Mouse (Mus musculus) thymus, postnatal 0 days (tissue): Measurements from ENCODE around the gene Dhrs4. TPM values are rescaled to one million over a fixed set of nuclear protein-coding genes. Genes with fewer than 3 reads are reported as not detected.

Experiments
- DNase-seq: peaks from one replicate; pipeline ENCODE4 v3.0.0-alpha.2; 2015; ENCODE audit warnings: low spot score
- polyA plus RNA-seq: library from polyadenylated mRNA; unstranded; fragments of >200 nt; fragmentation: Nextera tagmentation; extraction: Ambion mirVana; gene quantifications from 2 replicates; pipeline ENCODE4 v1.2.1, GENCODE M21; 2015

Dhrs4 gene
- polyA plus RNA-seq = 62.4 and 63.8 TPM in 2 replicates

DNA sequence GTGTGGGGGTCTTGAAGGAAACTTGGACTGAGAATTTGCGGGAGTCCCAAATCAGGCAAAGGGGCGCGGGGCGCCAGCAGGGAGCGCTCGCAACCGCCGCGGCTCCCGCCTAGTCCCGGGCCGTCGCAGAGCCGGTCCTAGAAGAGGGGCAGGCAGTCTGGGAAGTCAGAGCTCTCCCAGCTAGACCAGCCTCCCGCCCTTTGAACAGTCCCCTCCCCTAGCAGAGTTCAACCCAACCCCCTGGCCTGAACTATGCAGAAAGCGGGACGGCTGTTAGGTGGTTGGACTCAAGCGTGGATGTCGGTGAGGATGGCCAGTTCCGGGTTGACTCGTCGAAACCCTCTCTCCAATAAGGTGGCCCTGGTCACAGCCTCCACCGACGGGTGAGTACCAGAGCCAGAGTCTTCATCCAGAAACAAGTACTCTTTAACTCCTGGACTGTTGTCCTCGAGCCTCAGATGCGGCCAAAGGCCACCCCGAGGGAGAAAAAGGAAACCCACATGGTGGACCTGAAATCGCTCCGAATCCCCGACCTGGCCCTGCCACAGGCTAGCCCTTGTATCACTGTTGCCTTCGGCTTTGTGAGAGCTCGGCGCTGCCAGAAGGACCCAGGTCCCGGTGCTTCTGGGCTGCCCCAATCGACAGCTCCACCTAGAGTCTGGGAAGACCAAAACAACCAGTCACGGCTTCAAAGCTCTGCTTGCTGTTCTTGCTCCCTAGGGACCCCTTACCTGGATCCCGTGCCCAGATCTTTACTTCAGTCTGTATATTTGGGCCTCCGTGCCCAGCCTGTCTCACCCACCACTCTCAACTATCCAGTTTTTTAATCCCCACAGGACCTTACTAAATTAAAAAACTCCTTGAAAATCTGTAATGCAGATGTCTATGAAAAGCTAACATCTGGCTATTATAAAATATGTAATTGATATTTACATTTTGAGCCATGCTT is at the start of gene Dhrs4:
Gene Dhrs4 (plus strand): TSS at position 108 of the 949 bp plus-strand sequence.
- peak; percentile 84 for DNase-seq

DNA sequence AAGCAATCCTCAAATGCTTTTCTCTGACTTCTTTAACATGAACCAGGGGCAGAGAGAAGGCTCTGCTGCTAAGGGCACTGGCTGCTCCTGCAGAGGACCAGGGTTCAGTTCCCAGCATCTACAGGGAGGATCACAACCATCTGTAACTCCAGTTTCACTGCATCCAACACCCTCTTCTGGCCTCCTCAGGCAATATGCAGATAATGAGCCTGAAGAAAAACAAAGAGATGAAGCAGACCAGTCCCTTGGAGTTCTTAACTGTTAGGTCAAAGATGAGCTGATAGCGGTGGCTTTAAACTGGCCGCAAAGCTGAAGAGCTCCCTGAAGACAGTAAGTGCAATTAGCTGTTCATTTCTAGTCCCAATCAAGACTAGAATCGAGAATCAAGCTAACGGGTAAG is 48.3 kb upstream of the Dhrs4 start:
- DNase-seq = no peak

DNA sequence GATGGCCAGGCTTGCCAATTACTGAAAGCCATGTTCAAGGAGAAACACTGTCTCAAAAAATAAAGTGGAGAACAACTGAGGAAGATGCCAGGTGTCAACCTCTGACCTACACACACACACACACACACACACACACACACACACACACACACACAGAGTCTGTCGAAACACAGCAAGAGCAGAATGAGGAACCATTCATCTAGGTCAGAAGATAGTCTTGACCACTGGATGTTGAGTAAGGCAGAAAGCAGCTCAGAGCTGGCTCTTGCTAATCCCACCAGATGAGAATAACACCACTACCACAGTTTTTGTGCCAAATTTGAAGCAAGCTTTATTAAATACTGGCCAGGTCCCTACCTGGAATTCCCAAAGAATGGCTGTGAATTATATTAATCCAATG is 45.5 kb upstream of the Dhrs4 start:
- DNase-seq = no peak

DNA sequence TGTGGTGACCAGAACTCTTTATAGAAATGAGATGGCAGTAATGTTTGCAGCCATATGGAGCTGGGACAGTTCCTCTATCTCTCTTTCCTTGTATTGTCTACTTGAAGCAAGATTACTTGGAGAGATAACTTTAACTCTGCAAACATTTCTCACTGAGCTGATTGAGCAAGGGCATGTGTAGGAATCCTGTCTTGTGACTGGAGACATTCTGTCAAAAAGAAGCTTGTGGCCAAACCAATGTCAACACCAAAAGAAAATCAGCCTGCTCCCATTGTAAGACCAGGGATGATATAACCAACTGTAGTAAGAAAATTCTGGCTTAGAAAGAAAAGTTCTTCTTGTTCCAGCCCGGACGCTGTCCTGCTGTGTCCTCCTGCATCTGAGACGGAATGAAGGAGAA is 43.7 kb upstream of the Dhrs4 start:
- no peak for DNase-seq

DNA sequence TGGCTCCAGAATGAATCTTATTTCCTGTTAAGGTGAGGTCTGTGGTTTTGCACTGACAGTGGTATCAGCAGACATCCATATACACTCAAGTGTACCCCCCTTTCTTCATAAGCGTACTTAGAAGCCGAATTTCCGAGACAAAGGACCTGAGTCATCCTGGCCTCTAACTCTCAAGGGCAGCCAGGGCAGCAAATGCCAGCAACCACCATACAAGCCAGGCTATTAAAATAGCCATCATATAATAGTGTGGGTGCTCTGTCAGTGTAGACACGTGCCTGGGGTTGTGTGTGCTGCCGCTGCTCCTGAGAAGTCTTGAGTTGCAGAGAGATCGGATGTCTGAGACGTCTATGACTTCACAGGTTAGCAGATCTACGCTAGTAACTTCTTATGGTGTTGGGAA is 41.4 kb upstream of the Dhrs4 start:
- no peak for DNase-seq

DNA sequence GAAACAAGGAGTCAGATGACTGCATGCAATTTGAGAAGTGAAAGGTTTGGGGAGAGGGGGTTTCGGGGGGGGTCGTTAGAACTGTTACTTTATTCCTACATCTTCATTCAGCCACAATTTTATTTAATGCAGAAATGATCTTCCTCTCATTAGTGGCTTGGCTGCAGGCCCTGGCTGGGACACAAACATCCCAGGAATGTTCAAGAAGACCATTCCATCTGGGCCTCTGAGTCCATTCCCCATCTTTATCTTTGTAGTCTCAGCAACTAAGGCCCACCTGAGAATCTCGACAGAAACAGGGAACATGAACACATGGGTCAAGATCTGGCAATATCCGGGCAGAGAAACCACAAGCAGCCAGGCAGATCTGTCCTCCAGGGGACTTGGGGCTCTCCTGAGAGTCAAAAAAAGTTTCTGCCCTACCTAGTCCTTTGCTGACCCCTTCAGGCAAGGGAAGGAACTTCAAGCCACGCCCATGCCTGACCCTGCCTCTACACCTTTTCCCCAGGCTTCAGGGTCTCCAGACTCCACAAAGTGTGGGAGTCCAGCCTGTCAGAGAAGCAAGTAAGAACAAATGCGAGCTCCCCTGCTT is 40.3 kb upstream of the Dhrs4 start:
- DNase-seq = peak; percentile 51

DNA sequence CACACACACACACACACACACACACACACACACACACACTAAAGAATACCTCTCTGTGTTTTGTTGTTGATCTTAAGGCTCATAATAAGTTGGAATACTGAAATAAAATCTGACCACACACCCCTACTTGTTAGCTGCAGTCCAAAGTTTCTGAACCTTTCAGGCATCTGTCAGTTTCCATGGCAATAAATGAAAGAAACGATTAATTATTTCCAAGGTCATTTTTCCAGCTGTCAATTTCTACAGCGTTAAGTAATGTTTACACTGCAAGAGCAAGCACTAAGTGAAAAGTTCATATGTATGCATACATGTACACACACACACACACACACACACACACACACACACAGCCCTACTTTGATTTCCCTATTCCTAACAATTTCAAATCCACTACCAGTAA is 20.9 kb upstream of the Dhrs4 start:
- no peak for DNase-seq

DNA sequence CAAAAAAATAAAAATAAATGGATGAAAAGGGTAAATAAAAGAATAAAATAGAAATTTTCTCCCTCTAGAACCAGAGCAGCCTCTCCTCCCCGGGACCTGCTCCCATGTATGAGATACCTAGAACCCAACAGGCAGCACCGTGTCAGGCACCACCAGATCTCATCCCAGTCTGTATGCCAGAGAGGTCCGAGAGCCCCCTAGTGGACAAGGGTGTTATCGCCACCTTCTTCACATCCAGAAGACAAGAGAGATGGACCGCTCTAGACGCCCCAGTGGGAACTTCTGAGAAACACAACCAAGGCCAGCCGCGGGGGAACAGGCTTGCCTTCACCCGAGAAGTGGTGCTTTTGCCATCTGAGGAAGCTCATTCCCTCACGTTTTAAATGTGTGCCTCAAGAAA is 20.3 kb upstream of the Dhrs4 start:
- peak; percentile 75 for DNase-seq

DNA sequence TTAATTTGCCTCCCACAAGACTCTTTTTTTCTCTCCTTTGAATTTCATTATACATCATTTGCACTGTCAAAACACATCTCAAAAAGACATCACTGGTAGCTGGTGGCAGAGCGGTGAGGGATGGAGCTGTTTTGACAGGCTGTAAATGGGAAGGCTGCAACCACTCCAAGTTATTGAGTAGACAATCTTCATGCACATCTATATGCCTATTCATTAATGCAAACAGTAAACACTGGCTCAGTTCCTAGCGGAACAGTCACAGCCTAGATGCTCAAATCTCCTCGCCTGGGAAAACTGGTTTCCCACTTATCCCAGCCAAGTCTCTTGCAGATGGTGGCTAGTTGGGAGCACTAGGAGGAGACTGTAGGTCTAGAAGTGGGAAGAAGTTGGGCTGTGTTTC is 19.8 kb upstream of the Dhrs4 start:
- DNase-seq = no peak

DNA sequence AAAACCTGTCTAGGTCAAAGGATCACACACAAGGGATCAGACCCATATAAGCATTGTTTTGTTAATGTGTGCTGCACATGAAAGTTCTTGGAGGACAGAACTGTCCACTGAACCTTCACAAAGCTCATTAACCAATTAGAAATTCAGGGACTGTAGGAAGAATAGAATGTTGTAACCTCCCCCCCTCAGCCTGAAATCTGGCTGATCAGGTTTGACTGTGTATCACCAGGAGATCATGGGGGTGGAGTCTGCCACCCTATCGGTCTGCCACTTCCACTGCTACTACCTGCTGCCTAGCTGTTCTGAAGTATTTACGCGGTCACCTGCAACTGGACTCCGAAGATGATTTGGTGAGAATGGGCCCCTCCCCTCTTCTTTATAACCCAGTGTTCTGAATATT is 18.8 kb upstream of the Dhrs4 start:
- no peak for DNase-seq

DNA sequence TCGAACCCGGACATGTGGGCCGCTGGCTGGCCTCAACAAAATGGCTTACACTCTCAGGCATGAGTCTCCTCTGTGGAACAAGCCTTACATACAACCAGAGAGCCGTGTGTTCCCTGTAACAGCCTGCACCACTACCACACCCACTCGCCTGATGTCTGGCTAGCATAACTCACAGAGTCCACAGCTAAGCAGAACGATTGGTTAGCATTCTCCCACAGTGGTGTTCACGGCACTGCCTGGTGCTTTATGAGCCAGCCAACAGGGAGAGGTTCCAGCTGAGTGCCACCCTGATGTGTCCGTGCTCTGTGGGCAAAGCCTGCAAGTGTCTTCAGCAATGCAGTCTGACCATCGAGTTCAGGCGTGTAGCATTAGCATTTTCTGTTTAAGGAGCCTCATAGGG is 18.3 kb upstream of the Dhrs4 start:
- DNase-seq = no peak

DNA sequence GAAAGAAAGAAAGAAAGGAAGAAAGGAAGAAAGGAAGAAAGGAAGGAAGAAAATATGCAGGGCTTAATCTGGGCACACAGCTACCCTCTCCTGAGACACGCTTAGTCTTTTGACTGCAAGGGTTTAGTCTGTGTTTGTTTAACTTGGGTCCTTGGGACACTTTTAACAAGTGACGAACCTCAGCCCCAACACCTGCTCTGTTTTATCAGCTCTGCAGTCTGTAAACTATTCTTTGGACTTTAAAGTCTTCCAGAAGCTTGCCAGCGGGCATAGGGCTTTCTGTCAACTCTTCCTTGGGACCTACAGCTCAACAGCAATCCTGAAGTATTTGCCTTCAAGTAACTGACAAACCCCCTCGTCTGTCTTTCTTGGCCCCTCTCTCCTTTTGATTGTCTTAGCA is 16.8 kb upstream of the Dhrs4 start:
- DNase-seq = no peak

DNA sequence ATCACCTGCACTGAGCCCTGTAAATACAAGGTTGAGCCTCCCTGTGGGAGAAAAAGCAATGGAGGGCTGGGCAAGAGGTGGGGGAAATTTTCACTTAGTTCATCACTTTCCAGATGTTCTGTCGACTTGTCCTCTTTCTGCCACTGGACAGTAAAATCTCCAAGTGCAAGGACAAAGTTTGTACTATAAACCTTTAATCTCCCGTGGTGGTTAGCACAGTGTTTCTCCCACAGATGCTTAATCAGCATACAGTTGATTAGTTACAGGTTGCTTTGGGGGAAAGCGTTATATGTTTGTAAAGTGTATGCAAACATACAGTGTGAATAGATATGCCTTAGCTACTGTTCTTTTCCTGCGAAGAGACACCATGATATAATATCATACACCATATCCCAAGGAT is 12.1 kb upstream of the Dhrs4 start:
- no peak for DNase-seq

DNA sequence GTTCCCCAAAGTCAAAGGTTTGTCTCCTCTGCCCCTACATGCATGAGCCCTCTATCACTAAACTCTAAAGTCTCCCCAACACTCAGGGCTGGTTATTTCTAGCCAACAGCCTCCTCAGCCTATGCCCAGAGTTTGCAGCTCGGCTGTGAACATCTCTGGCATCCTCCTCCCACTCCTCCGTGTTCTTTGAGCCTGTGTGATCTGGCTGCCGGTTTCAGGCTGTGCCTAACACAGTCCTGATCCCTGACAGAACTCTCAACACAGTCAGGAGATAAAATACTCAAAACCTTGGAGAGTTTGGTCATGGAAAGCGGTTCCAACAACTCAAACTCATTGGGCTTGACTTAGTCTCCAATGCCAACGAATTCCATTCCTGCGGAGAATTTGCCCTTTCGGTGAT is 11.4 kb upstream of the Dhrs4 start:
- no peak for DNase-seq

DNA sequence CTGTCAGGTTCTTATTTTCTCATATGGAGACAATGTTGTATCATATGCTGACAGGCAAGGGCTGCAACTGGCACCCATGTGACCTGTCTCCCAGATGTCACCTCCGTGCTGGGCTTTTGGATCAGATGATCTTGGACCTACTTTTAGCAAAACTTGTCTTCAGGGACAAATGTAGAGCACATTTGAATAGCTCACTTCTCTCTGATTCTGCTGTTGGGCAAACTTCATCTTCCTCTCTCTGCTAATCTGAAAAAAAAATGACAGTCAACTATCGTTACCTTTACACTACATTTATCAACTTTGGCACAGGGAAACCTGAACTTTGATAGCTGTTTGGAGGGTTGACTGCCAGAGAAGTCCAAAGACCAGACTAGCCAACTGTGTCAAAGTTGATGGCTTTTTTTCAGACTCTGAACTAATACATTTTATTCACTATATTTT is 10.2 kb upstream of the Dhrs4 start:
- DNase-seq = no peak

DNA sequence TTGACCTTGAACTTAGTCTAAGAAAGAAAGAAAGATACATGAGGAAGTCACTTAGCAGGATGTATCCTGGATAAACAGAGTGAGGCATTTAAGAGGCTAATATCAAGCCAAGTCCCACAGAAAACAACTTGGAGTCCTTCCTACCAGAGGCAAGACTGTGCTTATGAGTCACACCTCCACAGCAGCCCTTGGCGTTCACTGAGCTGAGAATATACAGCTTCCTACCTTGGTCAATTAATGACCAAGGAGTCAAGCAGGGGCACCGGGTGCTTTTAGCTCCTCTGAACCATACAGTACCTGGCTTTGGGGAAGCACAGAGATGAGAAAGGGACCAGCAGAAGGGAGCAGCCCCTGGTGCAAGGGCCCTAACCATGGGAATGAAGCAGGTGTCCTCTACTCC is 9.5 kb upstream of the Dhrs4 start:
- no peak for DNase-seq

DNA sequence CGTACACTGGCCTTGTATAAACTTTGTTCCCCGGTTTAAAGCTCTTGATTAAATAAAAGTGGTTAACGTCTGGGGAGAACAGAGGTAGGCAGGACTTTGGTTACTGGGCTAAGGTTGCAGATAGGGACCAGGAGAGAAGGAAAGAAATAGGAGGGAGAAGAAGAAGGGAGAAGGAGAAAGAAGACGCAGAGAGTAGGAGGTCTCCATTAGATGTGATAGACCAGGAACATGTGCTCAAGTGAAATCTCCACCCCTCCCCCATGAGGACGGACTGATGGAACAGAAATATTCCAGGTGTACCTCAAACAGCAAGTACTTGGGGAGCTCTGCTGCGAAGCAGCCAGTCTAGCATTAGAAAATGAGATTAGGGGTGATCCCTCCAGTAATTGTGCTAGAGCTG is 8.7 kb upstream of the Dhrs4 start:
- DNase-seq = no peak

DNA sequence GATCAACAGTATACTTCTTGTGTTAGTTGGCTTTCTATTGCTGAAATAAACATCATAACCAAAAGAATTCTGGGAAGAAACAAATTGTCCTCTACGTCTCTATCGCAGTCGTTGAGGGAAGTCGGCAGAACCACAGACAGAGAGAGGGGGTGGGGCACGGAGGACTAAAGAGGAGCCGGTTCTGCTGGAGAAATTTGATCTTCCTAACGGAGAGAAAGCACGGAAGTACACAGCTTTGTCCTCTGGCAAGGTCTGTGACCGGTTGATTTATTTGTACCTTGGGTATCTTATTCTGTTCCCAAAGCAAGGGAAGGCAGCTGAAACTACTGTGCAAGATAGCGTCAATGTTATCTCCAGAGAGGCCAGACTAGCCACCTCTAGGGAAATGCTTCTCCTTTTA is 7.8 kb upstream of the Dhrs4 start:
- no peak for DNase-seq

DNA sequence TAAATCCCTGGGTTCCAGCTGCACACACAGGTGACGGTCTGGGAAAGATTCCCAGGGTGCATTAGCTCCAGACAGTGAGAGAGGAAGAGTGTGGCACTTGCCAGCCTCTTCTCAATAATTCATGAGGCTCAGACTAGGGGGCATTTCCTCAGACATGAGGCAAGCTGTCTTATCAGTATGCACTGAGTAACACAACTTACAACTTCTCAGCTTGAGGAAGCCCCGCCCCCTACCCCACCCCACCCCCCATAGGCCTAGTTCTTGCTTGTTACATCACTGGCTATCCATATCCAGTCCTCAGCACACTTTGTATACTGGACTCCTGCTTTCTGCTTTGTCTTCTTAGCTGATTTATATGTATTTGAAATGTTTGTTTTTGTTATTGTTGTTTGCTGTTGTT is 2.9 kb upstream of the Dhrs4 start:
- no peak for DNase-seq

DNA sequence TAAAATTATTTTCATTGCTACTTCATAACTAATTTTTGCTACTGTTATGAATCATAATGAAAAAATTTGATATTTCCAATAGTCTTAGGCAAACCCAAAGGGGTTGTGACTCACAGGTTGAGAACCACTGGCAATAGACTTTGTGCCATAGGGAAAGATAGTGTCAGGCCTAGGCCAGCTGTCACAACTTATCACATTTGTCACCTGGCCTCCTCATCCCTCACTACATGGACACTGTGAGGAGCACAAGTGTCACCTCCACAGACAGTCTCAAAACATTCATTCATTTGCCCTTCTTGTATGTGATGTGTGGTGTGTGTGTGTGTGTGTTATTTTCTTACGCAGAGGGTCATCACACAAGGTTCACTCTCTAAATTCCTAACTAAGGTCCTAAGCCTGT is 1.1 kb upstream of the Dhrs4 start:
- no peak for DNase-seq

DNA sequence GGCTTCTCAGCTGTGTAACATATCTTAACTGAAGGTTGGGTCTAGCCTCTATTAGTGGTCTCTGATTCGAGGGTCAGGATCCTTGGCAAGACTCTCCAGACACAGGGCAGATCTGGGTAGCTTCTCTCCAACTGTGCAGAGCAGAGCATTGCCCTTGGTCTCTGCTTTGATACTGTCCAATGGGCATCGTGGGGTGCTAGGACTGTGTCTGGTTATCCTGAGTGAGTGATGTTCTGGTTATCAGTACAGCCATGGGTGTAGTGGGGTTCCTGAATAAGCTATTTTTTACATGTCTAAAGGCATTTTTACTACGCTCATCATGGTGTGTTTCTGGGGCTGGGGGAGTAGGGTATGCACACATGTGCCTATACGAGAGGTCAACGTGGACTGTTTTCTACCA is 729 bp upstream of the Dhrs4 start:
- no peak for DNase-seq

DNA sequence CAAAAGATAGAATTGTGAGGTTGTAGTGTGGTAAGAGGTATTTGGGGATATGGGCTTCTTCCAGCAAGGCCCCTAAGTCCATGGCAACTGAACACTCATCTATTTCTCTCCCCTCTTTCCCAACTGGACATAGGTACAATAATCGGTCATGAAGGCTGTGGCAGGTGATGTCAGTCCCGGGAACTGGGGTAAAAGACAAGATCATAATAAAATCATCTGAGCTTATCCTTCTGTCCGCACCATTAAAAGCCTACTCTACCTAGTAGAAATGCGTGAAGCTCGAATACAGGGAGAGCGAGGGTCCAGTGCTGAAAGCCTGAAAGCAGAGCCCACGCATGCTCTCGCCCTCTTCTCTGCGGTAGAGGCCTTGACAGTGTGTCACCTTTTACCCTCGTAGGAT is 1.1 kb downstream of the Dhrs4 start:
- no peak for DNase-seq
